Mouse (Mus musculus) adrenal gland, postnatal 14 days (tissue): ENCODE results near the gene Rtn4rl1. TPM values are rescaled to one million over a fixed set of nuclear protein-coding genes. Genes with fewer than 3 reads are reported as not detected.

Source experiments
- DNase-seq: peaks from one replicate; pipeline ENCODE4 v3.0.0; 2021; ENCODE audit warnings: mixed read lengths
- long read RNA-seq, 2 experiments: library from polyadenylated mRNA; stranded (forward); transcript quantifications; one replicate each; pipeline ENCODE4 v2.0.0; 2021
- total RNA-seq: library from RNA; stranded (reverse); gene quantifications from 2 replicates; pipeline ENCODE4 v1.2.3, GENCODE M21; 2021

Gene Rtn4rl1
- total RNA-seq, result 29.5 and 32.6 TPM in 2 replicates
- long read RNA-seq, experiment 1, transcript Rtn4rl1-201 (2 exons, 3,525 nt), result major isoform, 53 of 64 reads
- long read RNA-seq, experiment 1, partial matches to known transcripts, result 11 of 64 reads
- long read RNA-seq, experiment 1, other reads (novel, unspliced or antisense), result 0 of 64 reads
- long read RNA-seq, experiment 2, transcript Rtn4rl1-201 (2 exons, 3,525 nt), result major isoform, 37 of 42 reads
- long read RNA-seq, experiment 2, partial matches to known transcripts, result 0 of 42 reads
- long read RNA-seq, experiment 2, other reads (novel, unspliced or antisense), result 5 of 42 reads

GRCm38 (mm10) chr11:75193256-75194071 lies at the start of gene Rtn4rl1:
Rtn4rl1 (plus strand) TSS chr11:75193783.
- peak; percentile 90 for DNase-seq

- no peak for DNase-seq
Measured at GRCm38 (mm10) chr11:75145841-75146240, 47.7 kb upstream of the Rtn4rl1 start.

GRCm38 (mm10) chr11:75147106-75147845 lies 46.3 kb upstream of the Rtn4rl1 start:
- DNase-seq, result peak; percentile 79

- DNase-seq, result no peak
Measured at GRCm38 (mm10) chr11:75147846-75148168, 45.8 kb upstream of the Rtn4rl1 start.

- DNase-seq, result no peak
Measured at GRCm38 (mm10) chr11:75148332-75149035, 45.1 kb upstream of the Rtn4rl1 start.

- no peak for DNase-seq
Measured at GRCm38 (mm10) chr11:75150346-75150745, 43.2 kb upstream of the Rtn4rl1 start.

GRCm38 (mm10) chr11:75152603-75153557 lies 40.7 kb upstream of the Rtn4rl1 start:
- no peak for DNase-seq

GRCm38 (mm10) chr11:75154053-75154585 lies 39.5 kb upstream of the Rtn4rl1 start:
- DNase-seq, result no peak

GRCm38 (mm10) chr11:75155985-75156384 lies 37.6 kb upstream of the Rtn4rl1 start:
- no peak for DNase-seq

GRCm38 (mm10) chr11:75156416-75156815 lies 37.2 kb upstream of the Rtn4rl1 start:
- DNase-seq, result no peak

GRCm38 (mm10) chr11:75157037-75157436 lies 36.5 kb upstream of the Rtn4rl1 start:
- no peak for DNase-seq

GRCm38 (mm10) chr11:75157901-75158300 lies 35.7 kb upstream of the Rtn4rl1 start:
- DNase-seq, result no peak

GRCm38 (mm10) chr11:75158432-75158831 lies 35.2 kb upstream of the Rtn4rl1 start:
- DNase-seq, result peak; percentile 48

GRCm38 (mm10) chr11:75159564-75159963 lies 34.0 kb upstream of the Rtn4rl1 start:
- peak; percentile 77 for DNase-seq

- no peak for DNase-seq
Measured at GRCm38 (mm10) chr11:75160954-75161353, 32.6 kb upstream of the Rtn4rl1 start.

GRCm38 (mm10) chr11:75161417-75162008 lies 32.1 kb upstream of the Rtn4rl1 start:
- DNase-seq, result no peak

- no peak for DNase-seq
Measured at GRCm38 (mm10) chr11:75162591-75163080, 30.9 kb upstream of the Rtn4rl1 start.

- no peak for DNase-seq
Measured at GRCm38 (mm10) chr11:75163379-75163778, 30.2 kb upstream of the Rtn4rl1 start.

GRCm38 (mm10) chr11:75164051-75164450 lies 29.5 kb upstream of the Rtn4rl1 start:
- no peak for DNase-seq

GRCm38 (mm10) chr11:75164750-75165149 lies 28.8 kb upstream of the Rtn4rl1 start:
- no peak for DNase-seq
